Mouse (Mus musculus) megakaryocyte-erythroid progenitor cell, adult 5 weeks (primary cell): ENCODE results near the gene Sema3e. TPM values are rescaled to one million over a fixed set of nuclear protein-coding genes. Genes with fewer than 3 reads are reported as not detected.

Experiments
- polyA plus RNA-seq: library from polyadenylated mRNA; stranded (reverse); fragments of >175 nt; gene quantifications from 2 replicates; pipeline ENCODE4 v1.2.3, GENCODE M21; 2012

Sema3e gene
- polyA plus RNA-seq, result 0.04 TPM in 1 of 2 replicates, not detected in the other

DNA sequence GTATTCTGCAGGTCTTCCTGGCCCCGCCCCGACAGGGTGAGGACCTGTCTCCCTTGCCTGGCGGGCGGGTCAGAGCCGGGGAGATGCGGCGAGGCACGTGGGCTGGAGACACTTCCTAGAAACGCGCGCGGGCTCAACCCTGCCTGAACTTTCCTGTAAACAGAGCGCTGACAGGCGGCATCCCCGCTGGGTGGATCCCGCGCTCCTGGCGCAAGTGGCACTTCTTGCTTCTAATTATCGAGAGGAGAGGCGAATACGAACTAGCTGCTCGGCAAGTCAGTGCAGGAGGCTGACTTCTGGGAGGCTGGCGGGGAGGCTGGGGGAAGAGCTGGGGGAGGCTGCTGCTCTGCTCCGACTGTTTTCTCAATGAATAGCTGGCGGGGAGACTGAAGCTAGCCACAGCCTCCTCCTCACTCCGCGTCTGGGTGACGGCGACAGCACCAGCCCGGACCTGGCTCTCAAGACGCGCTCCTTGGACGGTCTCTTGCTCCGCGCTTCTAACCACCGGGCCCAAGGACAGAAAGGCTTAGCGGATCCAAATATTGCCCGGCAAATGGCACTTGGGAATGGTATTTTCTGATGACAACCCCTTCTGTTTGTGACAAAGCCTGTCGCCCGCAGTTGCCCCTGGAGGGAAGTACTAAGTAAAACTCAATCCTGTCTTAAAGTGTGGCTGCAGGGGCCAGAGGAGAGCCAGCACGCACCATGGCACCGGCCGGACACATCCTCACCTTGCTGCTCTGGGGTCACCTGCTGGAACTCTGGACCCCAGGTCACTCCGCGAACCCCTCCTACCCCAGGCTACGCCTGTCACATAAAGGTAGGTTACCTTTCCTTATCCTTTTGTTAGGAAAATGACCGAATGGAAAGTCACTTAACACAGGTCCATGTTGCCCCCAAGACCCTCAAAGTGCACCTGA is at the start of gene Sema3e:
Gene Sema3e, plus strand, starts transcription at position 72 of the 920 bp plus-strand sequence.

Other genes starting within 250 kb of the Sema3e start
- gene Speer3, start 233.7 kb upstream of the Sema3e start, polyA plus RNA-seq, result not detected in 2 replicates